Mouse (Mus musculus) urinary bladder, postnatal 25 days (tissue): ENCODE measurements around the gene Klk7.

Source experiments
- DNase-seq: peaks from one replicate; pipeline ENCODE4 v3.0.0; 2022; ENCODE audit warnings: low spot score

The Klk7 gene

DNA sequence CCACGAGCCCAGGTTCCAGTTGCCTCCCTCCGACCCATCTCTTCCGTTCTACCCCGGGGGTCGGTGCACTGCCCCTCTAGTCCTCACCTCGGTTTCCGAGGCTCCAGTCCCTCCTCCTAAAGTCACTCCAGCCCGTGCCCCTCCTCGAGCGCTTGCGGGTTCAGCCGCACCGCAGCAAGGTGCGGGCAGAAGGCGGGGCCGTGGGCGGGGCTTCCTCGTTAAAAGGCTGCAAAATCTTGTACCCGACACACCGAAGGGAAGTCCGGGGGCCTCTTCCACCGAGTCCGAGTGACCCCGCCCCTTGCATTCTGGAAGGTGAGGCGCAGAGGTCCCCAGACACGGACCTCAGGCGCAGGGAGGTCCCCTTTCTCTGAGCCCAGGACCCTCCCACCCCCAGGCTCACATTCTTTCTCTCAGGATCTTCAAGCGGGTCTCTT, 13.7 kb upstream of the Klk7 start, which contains the start of gene Klk8:
TSS of gene Klk8 (plus strand) at position 245 of the 437 bp plus-strand sequence.
- DNase-seq, result peak; percentile 28

DNA sequence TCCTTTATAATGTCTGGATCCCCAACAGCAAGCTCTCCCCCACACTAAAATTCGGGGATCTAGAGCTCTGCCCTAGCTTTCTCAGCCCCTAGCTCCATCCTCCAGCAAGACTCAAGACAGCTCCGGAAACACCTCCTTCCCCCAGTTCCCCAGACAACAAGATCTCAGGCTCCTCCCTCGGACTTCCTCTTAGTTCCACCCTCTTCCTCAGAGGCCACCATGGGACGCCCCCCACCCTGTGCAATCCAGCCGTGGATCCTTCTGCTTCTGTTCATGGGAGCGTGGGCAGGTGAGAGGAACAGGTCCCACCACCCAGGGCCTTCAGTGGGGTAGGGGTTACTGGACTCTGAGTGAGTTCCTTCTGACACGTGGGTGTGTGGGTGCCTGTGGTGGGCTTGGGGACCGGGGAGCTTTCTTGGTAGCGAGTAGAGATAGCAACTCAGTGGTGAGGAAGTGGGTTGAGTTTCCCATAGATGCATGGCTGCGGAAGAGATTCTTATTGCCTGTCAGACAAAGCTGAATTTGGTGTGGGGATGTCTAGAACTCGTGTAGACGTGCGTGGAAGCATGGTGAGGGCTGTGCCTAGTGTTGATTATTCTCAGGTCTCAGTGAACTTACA, 13.1 kb upstream of the Klk7 start:
- DNase-seq, result no peak

DNA sequence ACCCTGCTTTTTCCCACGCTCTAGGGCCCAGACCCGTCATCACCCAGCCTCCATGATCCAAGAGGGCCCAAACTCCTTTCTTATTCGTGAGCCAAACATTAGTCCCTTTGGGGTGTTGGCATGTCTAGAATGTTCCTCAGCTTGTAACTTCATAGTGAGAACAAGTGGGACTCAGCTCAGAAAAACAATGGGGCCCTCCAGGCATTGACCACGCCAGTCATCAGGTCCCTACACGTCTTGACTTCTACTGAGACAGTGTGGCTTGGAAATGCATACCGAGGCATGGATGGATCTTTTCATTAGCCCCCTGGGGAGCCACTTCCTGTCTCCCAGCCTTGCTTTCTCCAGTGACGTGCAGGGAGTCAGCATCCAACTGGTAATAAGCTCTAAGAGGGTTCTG, 11.2 kb upstream of the Klk7 start:
- no peak for DNase-seq

DNA sequence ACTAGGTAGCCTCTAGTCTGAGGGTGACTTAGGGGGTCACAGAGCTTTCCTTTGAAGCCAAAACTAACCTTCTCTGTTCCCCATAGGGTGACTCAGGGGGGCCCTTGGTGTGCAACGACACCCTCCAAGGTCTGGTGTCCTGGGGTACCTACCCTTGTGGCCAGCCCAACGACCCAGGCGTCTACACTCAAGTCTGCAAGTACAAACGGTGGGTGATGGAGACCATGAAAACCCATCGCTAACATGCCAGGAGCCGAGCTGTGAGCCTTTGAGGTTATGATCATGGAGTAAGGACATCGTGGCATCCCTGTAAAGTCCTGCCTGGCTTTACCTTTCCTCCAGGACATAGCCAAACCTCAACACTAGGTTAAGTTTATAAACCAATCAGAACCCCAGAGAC, 4.1 kb downstream of the Klk7 start:
- DNase-seq, result no peak

DNA sequence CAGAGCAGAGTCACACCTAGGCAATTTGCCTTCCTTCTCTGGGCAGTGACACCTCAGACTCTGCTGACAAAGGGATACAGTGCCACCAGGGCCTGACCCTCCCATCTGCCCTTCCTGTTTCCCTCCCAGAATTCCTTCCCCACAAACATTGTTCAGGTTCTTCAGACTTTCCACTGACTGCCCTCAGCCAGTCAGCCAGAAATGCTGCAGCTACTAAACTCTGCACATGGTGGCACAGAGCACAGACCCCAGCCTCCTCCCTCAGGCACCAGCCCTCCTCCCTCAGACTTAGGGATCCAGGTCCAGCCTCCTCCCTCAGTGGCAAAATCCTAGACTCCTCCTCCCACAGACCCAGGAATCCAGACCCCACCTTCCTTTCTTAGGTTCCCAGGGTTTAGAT, 5.7 kb downstream of the Klk7 start:
- no peak for DNase-seq

DNA sequence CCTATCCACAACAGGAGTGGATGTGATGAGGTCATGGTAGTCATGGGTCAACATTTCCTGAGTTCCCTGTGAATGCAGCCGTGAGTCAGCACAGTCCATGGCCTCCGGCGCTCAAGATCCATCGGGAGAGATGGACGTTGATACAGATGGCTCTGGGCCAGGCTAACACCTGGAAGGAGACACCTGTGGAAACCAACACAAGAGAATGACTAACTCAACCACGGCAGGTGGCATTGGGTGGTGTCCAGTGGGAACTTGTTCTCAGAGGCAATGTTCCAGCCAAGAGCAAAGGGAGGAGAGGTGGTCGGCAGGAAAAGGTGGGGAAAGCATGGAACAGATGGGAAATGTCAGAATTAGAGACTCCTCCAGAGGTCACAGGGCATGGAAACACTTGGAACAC, 10.5 kb downstream of the Klk7 start:
- no peak for DNase-seq

DNA sequence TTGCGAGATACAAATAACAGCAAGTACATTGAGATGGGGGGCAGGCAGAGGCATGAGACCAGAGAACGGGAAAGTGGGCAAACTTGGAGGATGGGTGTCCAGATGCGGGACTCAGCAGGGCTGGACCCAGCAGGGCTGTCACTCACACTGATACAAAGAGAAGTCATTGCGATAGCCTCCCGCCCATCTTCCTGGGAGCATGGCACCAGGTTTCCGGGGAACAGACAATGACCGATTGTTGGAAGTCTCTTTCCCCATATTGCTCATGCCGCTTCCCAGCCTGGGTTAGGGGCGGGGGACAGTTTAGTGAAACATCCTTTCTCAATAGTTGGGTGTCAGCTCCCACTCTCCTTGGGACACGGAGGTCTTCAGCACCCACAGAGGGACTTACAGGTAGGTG, 13.1 kb downstream of the Klk7 start, which contains the start of gene Klk6:
TSS of gene Klk6 (plus strand) at position 301 of the 400 bp plus-strand sequence.
- no peak for DNase-seq

DNA sequence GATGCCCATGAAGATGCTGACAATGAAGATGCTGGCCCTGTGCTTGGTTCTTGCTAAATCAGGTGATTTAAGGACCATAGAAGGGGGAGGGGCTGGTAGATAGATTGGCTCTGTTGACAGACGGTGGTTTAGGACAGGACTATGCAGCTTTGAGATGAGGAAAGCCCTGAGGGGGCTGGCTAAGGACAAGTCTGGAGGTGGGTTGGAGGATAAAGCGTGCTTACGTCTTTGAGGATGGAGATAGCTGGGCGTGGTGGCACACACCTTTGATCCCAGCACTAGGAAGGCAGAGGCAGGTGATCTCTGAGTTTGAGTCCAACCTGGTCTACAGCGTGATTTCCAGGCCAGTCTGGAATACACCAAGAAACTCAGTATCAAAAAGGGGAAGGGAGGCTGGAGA, 15.0 kb downstream of the Klk7 start:
- DNase-seq, result no peak

DNA sequence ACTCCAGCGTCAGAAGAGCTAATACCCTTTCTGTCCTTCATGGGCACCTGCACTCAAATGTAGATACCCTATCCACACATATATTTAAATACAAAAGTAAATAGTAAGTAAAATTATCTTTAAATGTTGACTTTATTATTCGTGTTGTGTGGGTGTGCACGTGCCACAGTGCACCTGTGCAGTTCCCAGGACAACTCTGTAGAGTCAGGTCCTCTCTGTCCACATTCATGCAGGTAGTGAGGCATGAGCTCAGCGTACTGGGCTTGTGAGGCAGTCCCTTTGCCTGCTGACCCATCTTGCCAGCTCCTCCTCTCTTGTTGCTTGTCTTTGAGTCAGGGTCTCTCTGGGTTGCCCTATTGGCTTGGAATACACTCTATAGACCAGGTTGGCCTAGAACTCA, 16.6 kb downstream of the Klk7 start:
- DNase-seq, result no peak

DNA sequence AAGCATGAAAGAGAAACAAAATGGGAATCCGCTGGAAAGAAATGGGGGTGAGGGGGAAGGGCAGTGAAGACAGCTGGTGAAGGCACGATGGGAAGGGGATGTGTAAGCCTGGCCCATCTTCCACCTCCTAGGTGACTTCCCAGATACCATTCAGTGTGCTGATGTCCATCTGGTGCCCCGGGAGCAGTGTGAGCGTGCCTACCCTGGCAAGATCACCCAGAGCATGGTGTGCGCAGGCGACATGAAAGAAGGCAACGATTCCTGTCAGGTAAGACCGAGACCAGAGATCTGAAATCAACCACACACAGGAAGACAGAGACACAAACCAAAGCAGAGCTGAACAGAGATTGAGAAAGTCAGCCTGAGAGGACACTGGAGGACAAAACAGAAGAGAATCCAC, 17.9 kb downstream of the Klk7 start:
- DNase-seq, result no peak

DNA sequence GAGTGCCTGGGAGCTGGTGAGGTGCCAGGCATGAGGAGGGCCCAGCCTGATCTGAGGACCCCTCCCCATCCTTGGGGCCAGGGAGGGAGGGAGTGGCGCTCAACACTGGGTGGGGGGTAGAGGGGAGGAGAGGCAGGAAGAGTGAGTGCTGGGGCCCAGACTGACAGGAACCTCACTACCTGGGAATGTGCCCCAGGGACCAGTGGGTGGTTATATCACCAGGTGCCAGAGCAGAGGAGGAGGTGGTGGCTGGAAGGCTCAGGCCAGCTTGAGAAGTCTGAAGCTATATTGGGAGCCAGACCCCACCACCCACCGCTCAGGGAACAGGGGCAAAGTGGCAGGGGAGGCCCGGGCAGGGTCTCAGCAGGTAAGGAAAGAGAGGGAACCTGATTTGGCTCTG, 30.6 kb downstream of the Klk7 start, which contains the start of gene Klk5:
TSS of gene Klk5 (plus strand) at position 271 of the 400 bp plus-strand sequence.
- no peak for DNase-seq

DNA sequence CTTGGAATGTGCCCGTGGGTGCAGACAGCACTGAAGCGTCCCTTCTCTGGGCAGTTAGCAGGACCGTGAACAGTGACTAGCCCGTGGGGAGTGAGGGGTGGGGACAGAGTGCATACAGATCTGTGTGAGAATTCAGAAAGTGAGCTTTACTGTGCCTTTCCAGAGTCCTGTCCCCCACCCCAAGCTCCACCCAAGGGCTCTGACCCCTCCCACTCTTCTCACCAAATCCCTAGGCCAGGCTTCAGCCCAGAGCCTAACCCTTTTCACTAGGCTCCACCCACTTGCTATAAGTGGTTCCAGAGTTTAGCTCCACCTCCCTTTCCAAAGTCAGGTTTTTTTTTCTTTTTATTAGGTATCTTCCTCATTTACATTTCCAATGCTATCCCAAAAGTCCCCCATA, 32.7 kb downstream of the Klk7 start:
- DNase-seq, result no peak

DNA sequence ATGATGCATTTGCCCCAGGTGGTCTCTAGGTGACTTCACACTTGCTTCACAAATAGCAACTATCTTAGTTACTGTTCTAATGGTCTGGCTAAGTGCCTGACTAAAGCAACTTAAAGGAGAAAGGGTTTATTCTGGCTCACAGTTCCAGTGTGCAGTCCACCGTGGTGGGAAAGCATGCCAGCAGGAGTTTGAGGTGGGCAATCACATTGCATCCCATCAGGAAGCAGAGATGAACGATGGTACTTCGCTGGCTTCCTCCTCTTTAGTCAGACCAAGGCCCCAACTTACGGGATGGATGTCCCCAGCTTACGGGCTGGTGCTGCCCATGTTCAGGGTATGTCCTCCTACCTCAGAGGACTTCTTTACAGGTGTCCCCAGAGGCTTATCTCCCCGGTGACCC, 40.5 kb downstream of the Klk7 start:
- DNase-seq, result no peak

DNA sequence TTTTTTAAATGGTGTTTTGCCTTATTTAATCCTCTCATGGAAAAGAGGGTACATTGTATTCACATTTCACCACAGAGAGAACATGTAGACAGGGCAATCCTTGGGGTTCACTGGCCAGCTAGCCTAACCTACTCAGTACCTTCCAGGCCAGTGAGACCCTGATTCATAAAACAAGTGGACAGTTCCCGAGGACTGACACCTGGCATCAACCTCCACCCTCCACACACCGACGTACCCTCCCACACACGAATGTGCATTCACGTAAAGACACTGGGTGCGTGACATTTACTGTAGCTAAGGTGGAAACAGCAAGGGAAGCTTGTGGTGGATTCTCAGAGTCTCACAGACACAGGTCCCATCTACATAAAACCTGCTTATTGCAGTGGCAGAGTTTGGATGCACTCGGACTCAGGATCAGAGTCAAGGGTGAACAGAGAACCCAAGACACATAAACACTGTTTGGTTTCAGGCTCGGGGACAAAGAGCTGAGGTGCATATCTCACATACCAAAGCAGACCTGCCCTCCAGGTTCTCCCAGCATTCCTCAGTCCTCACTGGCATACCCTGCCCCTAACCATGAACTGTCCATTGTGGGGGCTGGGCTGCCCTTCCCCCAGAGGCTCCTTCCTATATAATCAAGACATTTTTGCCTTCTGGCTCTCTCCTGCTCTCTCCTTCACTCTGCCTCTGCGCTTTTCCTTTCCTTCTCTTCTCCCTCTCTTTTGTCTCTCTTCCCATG, 43.7 kb downstream of the Klk7 start:
- DNase-seq, result no peak

DNA sequence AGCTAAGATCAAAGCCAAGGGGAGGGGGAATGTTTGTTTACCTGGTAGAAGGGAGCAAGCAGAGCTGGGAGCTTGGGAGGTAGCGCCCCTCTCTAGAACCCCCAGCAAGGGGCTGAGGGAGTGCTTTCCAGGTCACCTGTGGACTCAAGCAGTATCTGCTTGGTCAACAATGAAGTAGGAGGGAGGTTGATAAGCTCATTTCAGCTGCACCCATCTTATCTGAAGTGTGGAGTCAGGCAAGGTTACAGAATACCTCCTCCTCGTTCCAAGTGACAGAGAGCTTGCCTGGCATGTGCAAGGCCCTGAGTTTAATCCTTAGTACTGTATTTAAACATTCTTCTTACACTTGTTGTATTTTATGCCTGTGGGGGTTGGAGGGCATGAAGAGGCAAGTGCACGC, 44.6 kb downstream of the Klk7 start:
- DNase-seq, result no peak

DNA sequence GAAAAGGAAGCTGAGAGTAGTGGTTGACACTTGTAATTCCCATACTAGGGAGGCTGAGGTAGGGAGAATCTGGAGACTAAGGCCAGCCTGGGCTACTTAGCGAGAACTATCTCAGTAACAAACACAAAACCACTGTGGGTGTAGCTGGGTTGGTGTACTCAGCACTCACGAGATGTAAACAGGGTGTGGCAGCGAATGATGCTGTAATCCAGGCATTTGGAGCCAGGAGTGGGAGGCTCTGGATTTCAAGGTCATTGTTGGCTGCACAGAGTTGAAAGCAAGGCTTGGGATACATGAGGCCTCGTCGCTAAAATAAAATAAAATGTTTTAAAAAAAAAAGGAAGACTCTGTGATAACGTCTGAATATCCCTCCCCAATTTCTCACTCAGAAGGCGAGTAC, 45.2 kb downstream of the Klk7 start:
- DNase-seq, result no peak

DNA sequence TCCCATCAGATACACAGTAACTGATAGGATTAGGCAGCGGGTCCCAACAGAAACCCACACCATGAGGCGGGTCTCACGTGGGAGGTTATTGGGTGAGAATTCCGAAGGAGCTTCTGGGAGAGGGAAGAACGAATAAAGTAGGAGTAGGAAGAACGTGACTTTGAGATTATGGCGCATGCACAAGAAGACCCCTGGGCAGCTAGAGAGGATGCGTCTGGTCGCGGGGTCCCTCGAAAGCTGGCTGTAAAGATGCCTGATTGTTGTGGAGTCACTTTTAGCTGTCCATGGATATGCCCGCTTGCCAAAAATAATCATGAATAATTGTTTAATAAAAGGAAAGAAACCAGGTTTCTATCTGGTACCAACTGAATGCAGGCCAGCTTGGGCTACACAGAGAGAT, 46.4 kb downstream of the Klk7 start:
- DNase-seq, result no peak

DNA sequence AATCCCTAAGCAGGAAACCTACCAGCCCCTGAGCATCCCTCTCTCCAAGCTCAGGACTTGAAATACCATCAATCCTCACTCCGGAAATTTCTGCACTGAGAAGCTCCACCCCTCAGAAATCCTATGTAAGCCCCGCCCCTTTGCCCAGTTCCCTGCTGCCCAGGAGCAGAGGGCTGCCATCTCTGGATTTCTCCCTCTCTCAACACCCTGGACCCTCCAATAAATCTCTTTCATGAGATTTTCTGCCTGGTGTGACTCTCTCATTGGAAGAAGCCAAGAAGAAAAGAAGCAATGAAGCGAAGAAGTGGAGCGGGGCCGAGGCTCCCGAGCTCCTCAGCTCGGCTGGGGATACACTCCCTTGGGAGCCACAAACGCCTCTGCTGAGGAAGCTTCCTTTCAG, 49.3 kb downstream of the Klk7 start:
- DNase-seq, result no peak
